In the genomic region with DNA sequence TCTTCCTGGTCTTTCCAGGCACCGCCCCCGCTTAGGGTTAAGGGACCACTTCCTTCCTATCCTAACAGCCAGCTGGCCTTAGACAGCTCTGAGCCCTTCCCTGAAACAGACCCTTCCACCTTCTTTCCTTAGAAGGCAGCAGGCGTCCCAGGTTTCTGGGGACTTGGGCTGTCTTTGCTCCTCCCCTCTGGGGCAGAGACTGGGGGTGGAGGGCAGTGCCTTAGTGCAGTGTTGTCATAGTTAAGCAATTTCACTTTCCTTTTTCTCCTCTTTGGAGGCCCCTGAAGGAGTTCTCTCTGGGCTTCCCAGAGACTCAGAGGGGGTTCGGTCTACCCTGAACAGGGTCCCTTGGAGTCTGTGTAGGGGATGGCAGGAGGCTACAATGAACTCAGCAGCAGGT, we compare ENCODE assay signal across 14 mouse cellular contexts. TPM values are rescaled to one million over a fixed set of nuclear protein-coding genes. Genes with fewer than 3 reads are reported as not detected.
DNase-seq lines count a peak whose midpoint lies in the region; ATAC-seq lines count a peak whose summit lies in the region.
"Not testable (repeated sequence)": the region's sequence is repeated elsewhere in the genome, so short reads cannot be mapped to it uniquely, and the experiment has no call there.
"Had no signal": no experiment of that assay in that cellular context is flagged by ENCODE, and none has a peak within 500 bp of the region (broad histone marks: within the 10 kb centered on the region; RNA-seq: fewer than 3 reads in every experiment).

No protein-coding gene starts in this region.

- H3K4me3 ChIP-seq in liver, embryonic 11.5 days (ENCODE audit: low read depth, low read length) = not testable (repeated sequence)

- H3K36me3 ChIP-seq in liver, embryonic 11.5 days (ENCODE audit: control insufficient read depth, insufficient read depth, low read length) = not testable (repeated sequence)

- not testable (repeated sequence) for ATAC-seq in liver, embryonic 11.5 days (replicated peaks; ENCODE audit: low FRiP score)

- DNase-seq in CD4-positive, CD25-positive, alpha-beta regulatory T cell, adult 2 months (ENCODE audit: low read depth, low spot score) = peak; percentile 60
- DNase-seq in adrenal gland, postnatal 10 days = peak; percentile 13
- peak; percentile 59 to 68 for DNase-seq in heart, adult 18-20 months
- peak; percentile 63 for DNase-seq in induced T-regulatory cell, adult 2 months (ENCODE audit: low read depth)
- DNase-seq in liver, embryonic 11.5 days (ENCODE audit: low spot score) = peak; percentile 29
- DNase-seq in lung, postnatal 14 days = peak; percentile 23
- DNase-seq in spleen, adult 12 weeks (ENCODE audit: low spot score) = peak; percentile 66
- DNase-seq in thymus, postnatal 14 days = peak; percentile 54

- 64% methylated on average over 4 of the region's 4 CpGs for whole genome bisulfite sequencing in liver, embryonic 11.5 days

- not testable (repeated sequence) for H3K27ac ChIP-seq in liver, embryonic 11.5 days (ENCODE audit: low read depth, low read length)

- H3K9ac ChIP-seq in liver, embryonic 11.5 days (ENCODE audit: low read depth, low read length) = not testable (repeated sequence)

- peak overlapping the region; percentile 44; the same call in 1 of the 2 replicates for H3K4me2 ChIP-seq in liver, embryonic 11.5 days

- H3K4me1 ChIP-seq in liver, embryonic 11.5 days (replicated peaks; ENCODE audit: control insufficient read depth, insufficient read depth, low read length) = not testable (repeated sequence)

- H3K27me3 ChIP-seq in liver, embryonic 11.5 days (replicated peaks; ENCODE audit: control insufficient read depth, insufficient read depth, low read length) = not testable (repeated sequence)

- H3K9me3 ChIP-seq in liver, embryonic 11.5 days (ENCODE audit: control insufficient read depth, low read length) = not testable (repeated sequence)

RNA-seq across cellular contexts. Expression of a gene that starts 0.6 kb away (rescaled TPM):
- total RNA-seq in adrenal gland, postnatal 10 days (2021) = 1 to 10 TPM; 4.5 to 4.6 TPM
- total RNA-seq in heart, adult 18-20 months (2021) = 1 to 10 TPM; 3.3 to 4.0 TPM
- 3.7 and 4.7 TPM in 2 replicates for polyA plus RNA-seq in liver, embryonic 11.5 days (2014; fragmentation: Nextera tagmentation; extraction: Ambion mirVana)

RNA-seq across cellular contexts. Expression of a gene that starts 2.2 kb away (rescaled TPM):
- 1 to 10 TPM; 4.2 to 4.5 TPM for total RNA-seq in adrenal gland, postnatal 10 days (2021)
- 1 to 10 TPM; 2.8 to 4.3 TPM for total RNA-seq in heart, adult 18-20 months (2021)
- 4.4 and 5.0 TPM in 2 replicates for polyA plus RNA-seq in liver, embryonic 11.5 days (2014; fragmentation: Nextera tagmentation; extraction: Ambion mirVana)

RNA-seq across cellular contexts. Expression of a gene that starts 25.3 kb away (rescaled TPM):
- not detected for total RNA-seq in adrenal gland, postnatal 10 days (2021)
- not detected for total RNA-seq in heart, adult 18-20 months (2021)
- polyA plus RNA-seq in liver, embryonic 11.5 days (2014; fragmentation: Nextera tagmentation; extraction: Ambion mirVana) = not detected in 2 replicates
- total RNA-seq: gastrocnemius, postnatal 14 days; layer of hippocampus, postnatal 10 days; left cerebral cortex, postnatal 36 days had no signal
- polyA plus RNA-seq: embryonic facial prominence, embryonic 15.5 days; forebrain, embryonic 14.5 days; kidney, embryonic 15.5 days had no signal

RNA-seq across cellular contexts. Expression of a gene that starts 49.0 kb away (rescaled TPM):
- 10 to 100 TPM; 13.8 to 19.8 TPM for total RNA-seq in adrenal gland, postnatal 10 days (2021)
- total RNA-seq in heart, adult 18-20 months (2021) = 10 to 100 TPM; 19.6 to 20.4 TPM
- polyA plus RNA-seq in liver, embryonic 11.5 days (2014; fragmentation: Nextera tagmentation; extraction: Ambion mirVana) = 1.6 and 2.4 TPM in 2 replicates

Comparison
In these comparisons a context has a peak if more than half of its experiments do, and no peak if none do; other contexts are left out.
1. DNase-seq: peak in every context shown above with its lines; median percentile 66 in spleen, adult 12 weeks; 64 in heart, adult 18-20 months; 63 in induced T-regulatory cell, adult 2 months; 60 in CD4-positive, CD25-positive, alpha-beta regulatory T cell, adult 2 months; 54 in thymus, postnatal 14 days; 29 in liver, embryonic 11.5 days; 23 in lung, postnatal 14 days; 13 in adrenal gland, postnatal 10 days.